Mouse (Mus musculus) 3T3-L1 (cell line): ENCODE measurements at regions not wholly inside any gene's neighbourhood (a gene's known extent, or its start where the extent isn't known, plus 50 kb on each side); places are given as distances from the start of the nearest gene placed in this dataset.
"Not testable (repeated sequence)": the region's sequence is repeated elsewhere in the genome, so short reads cannot be mapped to it uniquely, and the experiment has no call there.

Experiments
- DNase-seq: peaks from one replicate; pipeline ENCODE4 v3.0.0-alpha.2; 2015; ENCODE audit warnings: low read depth, low spot score

DNA sequence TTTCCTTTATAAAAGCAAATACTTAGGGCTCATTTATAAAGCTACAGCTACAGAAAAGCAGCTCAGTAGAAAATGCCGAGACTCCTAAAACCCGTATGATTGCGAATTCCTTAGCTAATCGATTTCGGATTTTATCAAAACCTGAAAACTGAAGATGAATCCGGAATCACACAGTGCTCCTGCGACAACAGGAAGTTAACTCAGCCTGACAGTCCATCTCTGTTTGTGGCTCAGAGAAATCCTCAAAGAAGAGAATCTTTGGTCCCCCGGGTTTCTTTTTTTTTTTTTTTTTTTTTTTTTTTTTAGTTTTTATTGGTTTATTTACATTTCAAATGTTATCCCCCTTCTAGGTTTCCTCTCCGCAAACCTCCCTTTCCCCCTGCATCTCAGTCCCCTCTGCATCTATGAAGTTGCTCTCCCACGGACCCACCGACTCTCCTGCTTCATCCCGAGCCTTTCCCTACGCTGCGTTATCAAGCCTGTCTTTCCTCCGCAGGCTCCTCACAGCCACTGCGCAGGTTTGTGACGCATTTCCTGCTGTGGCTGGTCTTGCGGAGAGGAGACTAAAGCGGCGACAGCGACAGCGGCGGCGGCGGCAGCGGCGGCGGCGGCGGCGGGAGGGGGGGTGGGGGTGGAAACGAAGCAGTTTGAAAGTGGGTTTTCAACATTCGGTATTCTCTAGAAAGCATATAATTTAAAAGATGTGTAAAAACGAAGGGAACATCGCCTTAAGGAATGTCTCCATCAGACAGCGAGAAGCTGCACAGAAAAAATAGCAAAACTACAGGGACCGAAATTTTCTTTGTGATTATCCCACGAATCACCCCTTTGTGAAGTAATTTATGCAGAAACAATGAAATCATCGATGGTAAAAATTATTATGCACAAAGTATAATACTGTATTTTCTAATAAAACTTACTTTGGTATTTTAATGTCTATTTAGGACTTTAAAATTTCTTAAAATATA lies 352.3 kb upstream of the Snrpn start:
- DNase-seq = peak; percentile 50

DNA sequence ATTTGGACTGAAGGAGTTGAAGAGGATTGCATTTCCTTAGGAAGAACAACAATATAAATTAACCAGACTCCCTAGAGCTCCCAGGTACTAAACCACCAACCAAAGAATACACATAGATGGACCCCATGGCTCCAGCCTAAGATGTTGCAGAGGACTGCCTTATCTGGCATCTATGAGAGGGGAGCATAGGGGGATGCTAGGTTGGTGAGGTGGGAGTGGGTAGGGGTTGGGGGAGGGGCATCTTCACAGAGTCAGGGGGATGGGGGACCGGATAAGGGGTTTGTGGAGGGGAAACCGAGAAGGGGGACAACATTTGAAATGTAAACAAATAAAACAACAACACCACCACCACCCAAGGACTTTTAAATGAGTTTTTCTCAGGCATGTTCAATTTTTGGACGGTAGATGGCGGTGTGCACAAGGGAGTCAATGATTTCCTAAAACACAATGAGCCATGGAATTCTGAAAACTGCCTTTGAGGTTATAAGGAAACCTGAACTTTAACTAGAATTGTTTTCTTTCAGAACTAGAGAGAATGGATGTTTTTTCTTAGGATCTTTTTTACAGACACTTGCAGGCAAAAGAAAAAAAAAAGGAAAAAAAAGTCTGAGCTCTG lies 347.9 kb upstream of the Snrpn start:
- DNase-seq = peak; percentile 40

DNA sequence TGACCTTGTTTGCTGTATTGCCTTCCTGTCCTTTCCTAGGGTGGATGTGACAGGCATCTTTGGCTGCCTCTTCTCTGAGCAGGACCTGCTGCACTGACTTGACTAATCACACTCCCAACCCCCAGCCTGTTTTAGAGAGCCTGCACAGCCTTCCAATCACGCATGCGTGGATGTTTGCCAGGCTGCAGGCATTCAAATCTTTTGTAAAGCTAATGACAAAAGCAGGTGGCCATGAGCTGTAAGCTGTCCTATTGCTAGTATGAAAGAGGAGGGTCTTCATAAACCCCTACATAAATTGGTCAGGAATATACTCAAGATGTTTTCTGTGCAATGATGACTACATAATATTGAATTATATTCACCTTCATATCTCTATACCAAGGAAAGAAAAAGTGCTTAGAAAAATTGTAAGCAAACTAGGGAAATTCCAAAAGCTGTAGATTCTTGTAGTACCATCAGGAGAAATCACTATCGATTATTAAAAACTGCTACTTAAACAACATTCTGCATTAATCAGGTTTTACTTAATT lies 310.1 kb upstream of the Snrpn start:
- not testable (repeated sequence) for DNase-seq

DNA sequence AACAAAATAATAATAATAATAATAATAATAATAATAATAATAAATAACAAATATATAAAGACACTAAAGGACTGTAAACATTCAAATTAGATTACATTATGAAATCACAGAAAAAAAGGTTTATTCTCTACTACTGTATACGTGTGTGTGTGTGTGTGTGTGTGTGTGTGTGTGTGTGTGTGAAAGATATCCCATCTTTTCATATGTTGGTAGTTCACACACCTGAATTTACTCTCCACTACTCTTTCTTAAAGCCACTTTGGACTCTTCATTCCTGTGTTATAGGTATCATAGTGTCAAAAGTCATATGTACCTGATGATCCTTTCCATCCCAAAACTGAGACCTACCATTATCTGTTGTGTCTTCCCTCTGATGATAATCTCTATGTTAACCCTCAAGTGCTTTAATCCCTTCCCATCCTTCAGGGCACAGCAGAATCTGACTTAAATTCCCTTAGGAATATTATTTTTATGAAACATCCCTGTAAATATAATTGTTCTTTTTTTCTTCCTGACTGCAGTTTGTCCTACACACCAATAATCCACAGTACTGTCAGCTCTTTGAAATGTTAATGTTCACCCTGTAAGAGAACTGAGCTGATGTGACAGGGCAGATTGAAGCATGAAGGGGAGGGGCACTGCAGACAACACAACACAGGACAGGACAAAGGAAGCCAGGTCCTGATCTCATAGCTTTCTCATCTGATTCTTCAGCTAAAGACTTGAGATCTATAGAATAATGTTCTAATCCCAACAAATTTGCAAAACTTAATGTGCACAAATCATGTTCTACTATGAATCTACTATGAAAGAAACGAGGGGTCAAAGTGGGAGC lies 309.4 kb upstream of the Snrpn start:
- not testable (repeated sequence) for DNase-seq

GRCm38 (mm10) chr7:60438781-60439180 lies 298.8 kb upstream of the Snrpn start:
- no peak for DNase-seq

- DNase-seq = peak; percentile 81
Observed at GRCm38 (mm10) chr7:60391011-60391863, 251.2 kb upstream of the Snrpn start.

- peak; percentile 38 for DNase-seq
Observed at GRCm38 (mm10) chr7:60386957-60387356, 246.9 kb upstream of the Snrpn start.

- DNase-seq = peak; percentile 5
Observed at GRCm38 (mm10) chr7:60374001-60374400, 234.0 kb upstream of the Snrpn start.

- not testable (repeated sequence) for DNase-seq
Observed at GRCm38 (mm10) chr7:60352206-60352605, 212.2 kb upstream of the Snrpn start.
